Mouse (Mus musculus) gastrocnemius, postnatal 4 days (tissue): ENCODE measurements around the gene Olfr159. TPM values are rescaled to one million over a fixed set of nuclear protein-coding genes. Genes with fewer than 3 reads are reported as not detected.

Source experiments
- DNase-seq, 2 experiments: peaks; one replicate each; pipeline ENCODE4 v3.0.0; 2021 to 2022; ENCODE audit warnings: low spot score in 2 of 2, mixed read lengths in 2 of 2
- total RNA-seq, 2 experiments: library from RNA; stranded (reverse); gene quantifications; 2 replicates each; pipeline ENCODE4 v1.2.3; 2021

Olfr159 gene
- total RNA-seq, 2 experiments from 2014 or later, result not detected

DNA sequence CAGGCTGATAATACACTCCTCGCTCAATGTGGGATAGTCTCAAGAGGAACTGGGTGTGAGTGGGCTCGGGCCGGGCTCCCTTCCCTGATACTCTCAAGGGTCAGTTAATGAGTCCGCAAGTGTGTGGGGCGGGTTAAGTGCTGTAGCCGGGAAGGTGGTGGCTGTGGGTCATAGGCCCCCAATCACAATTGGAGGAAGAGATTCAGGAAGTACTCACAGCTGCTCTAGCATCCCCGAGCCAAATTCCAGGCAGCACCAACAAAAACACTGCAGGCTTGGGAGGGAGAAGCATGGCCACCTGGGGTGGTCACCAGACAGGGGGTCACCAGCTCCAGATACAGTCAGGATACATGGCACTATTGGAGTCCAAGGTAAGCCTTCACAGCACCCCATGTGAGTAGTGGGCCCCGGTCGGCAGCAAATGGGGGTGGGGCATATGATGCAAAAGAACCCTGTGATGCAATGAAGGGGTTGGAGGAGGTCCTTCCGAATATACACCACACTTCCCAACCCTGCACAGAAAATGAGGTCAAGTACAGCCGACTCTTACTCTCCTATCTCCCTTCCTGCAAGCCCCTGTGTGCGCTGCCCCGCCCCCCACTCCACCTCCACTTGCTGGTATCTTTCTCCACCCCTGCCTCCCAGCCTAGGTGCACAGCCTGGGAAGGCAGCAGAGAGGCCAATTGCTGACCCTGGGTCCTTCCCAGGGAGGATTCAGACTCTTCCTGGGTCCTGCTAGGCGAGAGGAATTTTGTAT lies 40.8 kb downstream of the Olfr159 start, which contains the start of gene Spaar:
TSS of gene Spaar (plus strand) at position 241 of the 757 bp plus-strand sequence.
- DNase-seq, result no peak

GRCm38 (mm10) chr4:43729126-43729525 lies 41.7 kb downstream of the Olfr159 start:
- no peak for DNase-seq

GRCm38 (mm10) chr4:43728576-43728954 lies 42.2 kb downstream of the Olfr159 start:
- DNase-seq, result peak in 1 of 2 experiments; percentile 46

GRCm38 (mm10) chr4:43727718-43728575 lies 42.9 kb downstream of the Olfr159 start:
- DNase-seq, result no peak

GRCm38 (mm10) chr4:43726995-43727394 lies 43.8 kb downstream of the Olfr159 start, which contains the start of gene Hrct1:
Gene Hrct1 (plus strand): TSS chr4:43727188.
- DNase-seq, result peak in 1 of 2 experiments; percentile 74

DNA sequence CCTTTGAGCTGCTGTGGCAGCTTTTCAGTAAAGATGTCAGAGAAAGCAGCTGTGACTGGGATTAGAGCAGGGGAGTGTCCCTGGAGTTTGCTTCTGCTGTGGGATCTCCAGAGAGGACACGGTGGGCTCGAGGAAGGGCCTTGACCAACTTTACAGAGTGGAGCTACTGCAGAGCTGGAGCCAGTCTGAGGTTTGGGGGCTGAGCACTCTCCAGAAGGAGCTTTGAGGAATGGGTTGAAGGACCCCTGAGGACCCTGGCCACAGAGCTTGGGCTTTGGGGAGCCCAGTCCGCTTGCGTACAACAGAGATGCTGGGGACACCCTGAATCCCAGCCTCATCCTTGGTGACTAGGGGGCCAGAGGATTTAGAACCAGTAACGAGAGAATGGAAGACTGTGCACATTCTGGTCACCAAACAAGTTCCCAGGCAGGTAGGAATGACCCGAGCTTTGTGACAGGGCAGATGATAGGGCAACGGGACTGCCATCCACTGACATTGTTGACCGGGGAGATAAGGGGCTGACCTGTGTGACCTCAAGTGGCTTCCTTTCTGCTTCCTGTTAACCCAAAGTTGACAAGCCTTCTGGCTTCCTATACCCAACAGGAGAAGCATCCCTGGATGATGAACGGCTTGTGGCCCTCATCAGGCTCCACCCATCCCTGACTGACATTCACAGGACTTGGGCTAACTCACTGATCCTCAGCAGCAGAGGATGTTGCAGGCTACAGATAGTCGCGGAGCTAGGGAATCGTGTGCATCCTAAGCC lies 44.4 kb downstream of the Olfr159 start:
- DNase-seq, result no peak

DNA sequence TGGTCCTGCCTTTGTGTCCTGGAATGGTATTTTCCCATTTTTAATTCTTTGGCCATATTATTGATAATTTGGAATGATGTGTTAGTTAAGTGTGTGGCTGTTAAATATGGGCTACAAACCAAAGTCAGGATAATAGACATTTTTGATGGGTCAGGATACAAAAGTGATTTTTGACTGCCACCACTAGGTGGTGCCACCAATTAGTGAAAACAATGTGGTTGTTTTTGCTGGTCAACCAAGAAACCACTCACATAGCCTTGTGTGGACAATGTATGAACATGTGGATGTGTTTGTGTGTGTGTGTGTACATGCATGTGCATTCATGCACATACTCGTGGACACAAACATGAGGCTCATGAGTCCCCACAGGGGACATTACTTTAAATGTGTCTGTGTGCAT lies 46.0 kb downstream of the Olfr159 start:
- peak in 1 of 2 experiments; percentile 64 for DNase-seq

DNA sequence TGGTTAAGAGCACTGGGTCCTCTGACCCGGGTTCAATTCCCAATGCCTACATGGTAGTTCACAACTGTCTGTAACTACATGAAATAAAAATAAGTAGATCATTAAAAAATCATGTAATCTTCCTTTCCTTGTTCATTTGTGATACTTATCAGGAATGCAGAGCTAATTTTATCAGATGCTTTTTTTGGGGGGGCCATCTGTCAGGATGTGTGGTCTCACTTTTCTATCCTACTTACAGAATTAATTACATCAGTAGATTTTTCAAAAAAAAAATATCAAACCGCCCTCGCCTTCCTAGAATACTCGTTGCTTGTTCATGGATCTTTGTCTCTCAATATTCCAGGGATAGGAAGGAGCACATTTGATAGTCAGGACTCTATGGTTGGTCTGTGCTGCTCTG lies 48.6 kb downstream of the Olfr159 start:
- DNase-seq, result no peak

- no peak for DNase-seq
Observed at GRCm38 (mm10) chr4:43720491-43721228, 50.1 kb downstream of the Olfr159 start.

Other genes with a start within 250 kb of the Olfr159 start
- 1,000 to 10,000 TPM; 9,033 to 9,337 TPM for gene Tpm2, start 247.2 kb downstream of the Olfr159 start, total RNA-seq
- gene Creb3, start 208.7 kb downstream of the Olfr159 start, total RNA-seq, result 10 to 100 TPM; 51.9 to 55.1 TPM
- 100 to 1,000 TPM; 137 to 140 TPM for gene Tln1, start 208.3 kb downstream of the Olfr159 start, total RNA-seq
- gene Rgp1, start 192.3 kb downstream of the Olfr159 start, total RNA-seq, result 10 to 100 TPM; 37.1 to 41.3 TPM
- 10 to 100 TPM; 11.5 to 12.0 TPM for gene Gba2, start 192.1 kb downstream of the Olfr159 start, total RNA-seq
- not detected for gene Msmp, start 186.5 kb downstream of the Olfr159 start, total RNA-seq
- gene Npr2, start 139.1 kb downstream of the Olfr159 start, total RNA-seq, result 10 to 100 TPM; 42.9 to 49.7 TPM
- gene Spag8, start 117.4 kb downstream of the Olfr159 start, total RNA-seq, result under 1 TPM in 1 of 2 experiments, not detected in 1; 0.26 TPM
- gene Hint2, start 114.5 kb downstream of the Olfr159 start, total RNA-seq, result 10 to 100 TPM; 57.6 to 66.5 TPM
- 10 to 100 TPM in 1 of 2 experiments, 1 to 10 TPM in 1; 9.4 to 12.0 TPM for gene Tmem8b, start 102.0 kb downstream of the Olfr159 start, total RNA-seq
- under 1 TPM; 0.13 to 0.44 TPM for gene Fam221b, start 101.9 kb downstream of the Olfr159 start, total RNA-seq
- gene Olfr70, start 70.2 kb downstream of the Olfr159 start, total RNA-seq, result not detected
- gene Olfr71, start 60.8 kb downstream of the Olfr159 start, total RNA-seq, result not detected
- gene Hrct1, start 43.8 kb downstream of the Olfr159 start, total RNA-seq, result 1 to 10 TPM; 2.2 TPM
- 1 to 10 TPM; 1.4 to 1.5 TPM for gene Spaar, start 41.0 kb downstream of the Olfr159 start, total RNA-seq
- gene Olfr156, start 52.9 kb upstream of the Olfr159 start, total RNA-seq, result not detected
- gene Olfr157, start 69.2 kb upstream of the Olfr159 start, total RNA-seq, result not detected
- gene Olfr155, start 80.6 kb upstream of the Olfr159 start, total RNA-seq, result not detected
- 10 to 100 TPM; 25.7 to 26.2 TPM for gene Reck, start 104.5 kb upstream of the Olfr159 start, total RNA-seq
- gene Glipr2, start 186.4 kb upstream of the Olfr159 start, total RNA-seq, result 10 to 100 TPM; 44.4 to 44.5 TPM
- under 1 TPM; 0.26 to 0.32 TPM for gene Ccin, start 212.5 kb upstream of the Olfr159 start, total RNA-seq
- 100 to 1,000 TPM; 158 to 176 TPM for gene Clta, start 233.4 kb upstream of the Olfr159 start, total RNA-seq